Mouse (Mus musculus): ENCODE data around the gene Rem1.

The Rem1 gene

DNA sequence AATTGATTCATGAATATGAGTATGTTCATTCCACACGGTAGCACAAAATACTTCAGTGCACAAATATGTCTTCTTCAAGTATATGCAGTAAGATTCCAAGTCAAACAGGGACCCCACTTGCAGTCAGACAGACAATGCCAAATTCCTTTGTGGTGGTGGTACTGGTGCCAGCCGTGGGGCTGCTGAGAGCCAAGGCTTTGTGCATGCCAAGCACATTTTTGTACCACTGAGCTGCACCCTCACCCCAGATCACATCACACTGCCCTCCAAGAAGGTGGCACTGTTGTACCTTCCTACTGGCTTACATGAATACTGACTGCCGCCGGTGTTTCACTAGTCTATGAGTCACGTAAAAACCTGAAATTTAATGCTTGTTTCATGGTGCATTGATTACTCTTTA lies 52.2 kb downstream of the Rem1 start:
- no peak for DNase-seq

DNA sequence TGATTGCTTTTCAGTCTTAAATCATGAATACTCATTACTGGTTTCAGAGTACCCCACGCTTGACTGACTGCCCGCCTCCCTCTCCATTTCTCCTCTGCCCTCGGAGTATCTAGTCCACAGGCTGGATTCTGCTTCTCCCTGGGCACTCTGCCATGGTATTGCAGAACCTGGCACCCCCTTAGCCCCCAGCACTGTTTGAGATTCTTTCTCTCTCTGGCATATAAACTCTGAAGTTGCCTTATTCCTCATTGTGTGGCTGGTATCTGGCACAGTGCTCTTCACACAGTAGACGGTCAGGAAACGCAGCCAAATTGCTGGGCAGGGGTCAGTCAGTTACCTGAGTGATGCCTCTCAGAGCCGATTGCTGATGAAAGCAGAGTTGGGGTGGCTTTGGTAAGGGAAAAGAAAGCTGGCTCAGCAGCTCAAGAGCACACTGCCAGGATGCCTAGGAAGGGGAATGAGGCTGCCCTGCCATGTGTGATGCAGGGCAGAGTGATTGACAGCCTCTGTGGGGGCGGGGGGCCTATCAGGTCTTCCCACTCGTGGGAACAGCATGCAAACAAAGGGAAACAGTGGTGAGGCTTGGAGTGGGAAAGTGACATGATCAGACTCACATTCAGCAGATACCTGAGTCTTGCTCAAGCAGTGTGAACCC lies 53.1 kb downstream of the Rem1 start:
- DNase-seq, result no peak

DNA sequence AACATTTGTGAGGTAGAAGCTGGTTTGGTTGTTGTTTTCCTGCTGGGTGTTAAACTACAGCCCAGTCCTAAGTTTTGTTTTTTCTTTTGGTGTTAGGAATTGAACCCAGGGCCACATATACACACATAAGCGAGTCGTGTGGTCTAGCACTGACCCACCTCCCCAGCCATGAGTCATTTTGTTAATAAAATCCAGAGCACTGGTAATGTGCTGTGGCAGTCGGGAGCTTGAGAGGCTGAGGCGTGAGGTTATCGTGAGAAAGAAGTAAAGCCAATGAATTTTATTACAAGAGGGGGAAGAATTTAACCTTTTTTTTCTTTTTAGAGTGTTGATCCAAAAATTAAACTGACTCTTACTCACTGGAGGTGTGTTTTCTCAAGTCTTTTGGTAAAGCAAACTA lies 56.3 kb downstream of the Rem1 start:
- DNase-seq, result no peak
